Mouse (Mus musculus): ENCODE measurements around the gene Ugt1a7c.
"Not testable (repeated sequence)": the region's sequence is repeated elsewhere in the genome, so short reads cannot be mapped to it uniquely, and the experiment has no call there.

The Ugt1a7c gene

GRCm38 (mm10) chr1:88223011-88223515 lies 128.2 kb downstream of the Ugt1a7c start:
- not testable (repeated sequence) for DNase-seq (ENCODE audit: low read depth, low spot score)

- DNase-seq (ENCODE audit: low read depth, low spot score) = no peak
These were observed 128.7 kb downstream of the Ugt1a7c start for GRCm38 (mm10) chr1:88223591-88223990.

- no peak for DNase-seq (ENCODE audit: low read depth, low spot score)
These were observed 129.3 kb downstream of the Ugt1a7c start for GRCm38 (mm10) chr1:88224029-88224776.

GRCm38 (mm10) chr1:88225301-88225700 lies 130.4 kb downstream of the Ugt1a7c start:
- not testable (repeated sequence) for DNase-seq (ENCODE audit: low read depth, low spot score)

GRCm38 (mm10) chr1:88225741-88226140 lies 130.9 kb downstream of the Ugt1a7c start:
- DNase-seq (ENCODE audit: low read depth, low spot score) = no peak

GRCm38 (mm10) chr1:88226670-88227379 lies 132.0 kb downstream of the Ugt1a7c start, which contains the start of gene Mroh2a:
Gene Mroh2a (plus strand): TSS chr1:88226986.
- DNase-seq (ENCODE audit: low read depth, low spot score) = no peak

GRCm38 (mm10) chr1:88227482-88227881 lies 132.6 kb downstream of the Ugt1a7c start:
- no peak for DNase-seq (ENCODE audit: low read depth, low spot score)

- DNase-seq (ENCODE audit: low read depth, low spot score) = no peak
These were observed 133.3 kb downstream of the Ugt1a7c start for GRCm38 (mm10) chr1:88228121-88228520.

GRCm38 (mm10) chr1:88229566-88229965 lies 134.7 kb downstream of the Ugt1a7c start:
- no peak for DNase-seq (ENCODE audit: low read depth, low spot score)

GRCm38 (mm10) chr1:88229986-88230385 lies 135.1 kb downstream of the Ugt1a7c start:
- no peak for DNase-seq (ENCODE audit: low read depth, low spot score)

- DNase-seq (ENCODE audit: low read depth, low spot score) = no peak
These were observed 135.6 kb downstream of the Ugt1a7c start for GRCm38 (mm10) chr1:88230421-88230820.

- DNase-seq (ENCODE audit: low read depth, low spot score) = no peak
These were observed 136.3 kb downstream of the Ugt1a7c start for GRCm38 (mm10) chr1:88230981-88231802.

GRCm38 (mm10) chr1:88231803-88232499 lies 137.1 kb downstream of the Ugt1a7c start:
- DNase-seq (ENCODE audit: low read depth, low spot score) = no peak

- DNase-seq (ENCODE audit: low read depth, low spot score) = no peak
These were observed 138.0 kb downstream of the Ugt1a7c start for GRCm38 (mm10) chr1:88232664-88233380.

- no peak for DNase-seq (ENCODE audit: low read depth, low spot score)
These were observed 138.8 kb downstream of the Ugt1a7c start for GRCm38 (mm10) chr1:88233421-88234247.

- no peak for DNase-seq (ENCODE audit: low read depth, low spot score)
These were observed 139.4 kb downstream of the Ugt1a7c start for GRCm38 (mm10) chr1:88234248-88234610.

GRCm38 (mm10) chr1:88234646-88235045 lies 139.8 kb downstream of the Ugt1a7c start:
- no peak for DNase-seq (ENCODE audit: low read depth, low spot score)

GRCm38 (mm10) chr1:88235046-88235893 lies 140.4 kb downstream of the Ugt1a7c start:
- DNase-seq (ENCODE audit: low read depth, low spot score) = no peak

All from c-Kit-negative CD71-positive TER-119-positive erythroid progenitor cells, embryonic 14.5 days (primary cell).